Mouse (Mus musculus) inflammation-experienced regulatory T-cells, adult 16 weeks (primary cell): ENCODE results near the gene Olfr688. TPM values are rescaled to one million over a fixed set of nuclear protein-coding genes. Genes with fewer than 3 reads are reported as not detected.

Experiments
- polyA plus RNA-seq: library from polyadenylated mRNA; unstranded; fragments of 100-300 nt; shearing (Covaris generic); gene quantifications from one replicate; pipeline ENCODE4 v1.2.1, GENCODE M21; 2017

Gene Olfr688
- polyA plus RNA-seq: not detected

GRCm38 (mm10) chr7:105287795-105288194, at the start of gene Olfr688:
Olfr688 (plus strand) TSS chr7:105288095.

GRCm38 (mm10) chr7:105310865-105311264, 23.0 kb downstream of the Olfr688 start, which contains the start of gene Olfr689:
Olfr689 (plus strand) TSS chr7:105311165.

GRCm38 (mm10) chr7:105334004-105334403, 46.1 kb downstream of the Olfr688 start, which contains the start of gene Olfr690:
Olfr690 (minus strand) TSS chr7:105334104.

Other genes with a start within 250 kb of the Olfr688 start
- gene Olfr677, start 236.7 kb upstream of the Olfr688 start, polyA plus RNA-seq: not detected
- gene Olfr678, start 223.6 kb upstream of the Olfr688 start, polyA plus RNA-seq: not detected
- gene Olfr679, start 206.9 kb upstream of the Olfr688 start, polyA plus RNA-seq: not detected
- not detected for gene Olfr680-ps1, start 195.3 kb upstream of the Olfr688 start, polyA plus RNA-seq
- not detected for gene Olfr681, start 171.3 kb upstream of the Olfr688 start, polyA plus RNA-seq
- gene Olfr683, start 141.1 kb upstream of the Olfr688 start, polyA plus RNA-seq: not detected
- not detected for gene Olfr684, start 124.4 kb upstream of the Olfr688 start, polyA plus RNA-seq
- not detected for gene Olfr685, start 102.1 kb upstream of the Olfr688 start, polyA plus RNA-seq
- gene Olfr686, start 80.6 kb upstream of the Olfr688 start, polyA plus RNA-seq: not detected
- not detected for gene Olfr689, start 23.1 kb downstream of the Olfr688 start, polyA plus RNA-seq
- gene Olfr690, start 46.0 kb downstream of the Olfr688 start, polyA plus RNA-seq: not detected
- gene Olfr691, start 54.2 kb downstream of the Olfr688 start, polyA plus RNA-seq: not detected
- gene Olfr692, start 80.1 kb downstream of the Olfr688 start, polyA plus RNA-seq: not detected
- gene Gm5901, start 86.9 kb downstream of the Olfr688 start, polyA plus RNA-seq: 1.0 TPM
- gene Fam160a2, start 112.0 kb downstream of the Olfr688 start, polyA plus RNA-seq: 49.0 TPM
- not detected for gene Cnga4, start 116.5 kb downstream of the Olfr688 start, polyA plus RNA-seq
- not detected for gene Cckbr, start 137.6 kb downstream of the Olfr688 start, polyA plus RNA-seq
- not detected for gene Cavin3, start 194.2 kb downstream of the Olfr688 start, polyA plus RNA-seq